Mouse (Mus musculus) liver, embryonic 14.5 days (tissue): Measurements from ENCODE around the gene Spock1.

Source experiments
- CTCF ChIP-seq: IDR thresholded peaks from 2 replicates; pipeline ENCODE4 v1.5.1; 2016; ENCODE audit warnings: antibody characterized with exemption, low read depth, control low read depth
- EP300 ChIP-seq: IDR thresholded peaks from 2 replicates; pipeline ENCODE4 v1.6.1; 2016; ENCODE audit warnings: antibody characterized with exemption, low read depth

DNA sequence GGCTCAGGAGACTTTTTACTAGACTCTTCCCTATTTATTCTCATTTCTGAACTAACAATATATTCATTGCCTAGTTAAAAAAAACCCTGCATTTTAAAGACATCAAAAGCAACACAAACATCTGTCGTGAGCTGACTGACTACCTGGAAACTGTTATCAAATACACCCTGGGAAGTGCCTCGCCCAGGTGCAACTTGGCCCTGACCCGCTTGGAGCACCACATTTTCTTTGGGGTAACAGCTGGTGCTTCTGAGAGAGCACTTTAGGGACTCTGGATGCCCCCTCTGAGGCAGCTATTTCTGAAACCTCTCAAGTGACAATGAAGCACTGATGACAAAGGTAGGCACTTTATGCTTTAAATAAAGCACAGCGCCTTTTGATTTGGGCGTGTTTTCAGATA, 236.8 kb downstream of the Spock1 start:
- TF ChIP-seq EP300 (peak; percentile 55), CTCF (no peak)
